Mouse (Mus musculus): ENCODE results near the gene Sfmbt1. TPM values are rescaled to one million over a fixed set of nuclear protein-coding genes. Genes with fewer than 3 reads are reported as not detected.

The Sfmbt1 gene
- total and polyA plus RNA-seq, 2 experiments from 2014 or later = 9.7 to 13.4 TPM

GRCm38 (mm10) chr14:30828635-30829460, 114.2 kb downstream of the Sfmbt1 start:
- Histone ChIP-seq H3K36me3 (ENCODE audit: insufficient read depth, low read length) (no peaks in the 10 kb centered on the region), H3K9ac (replicated peaks; ENCODE audit: low read length) (no peak overlapping the region), H3K4me2 (ENCODE audit: low read depth, low read length) (no peak overlapping the region), H3K27me3 (ENCODE audit: insufficient read depth, low read length) (no peaks in the 10 kb centered on the region), H3K4me1 (ENCODE audit: insufficient read depth, low read length) (peaks cover 3% of the 10 kb centered on the region; the same call in 1 of the 2 replicates), H3K27ac (no peak overlapping the region), H3K9me3 (ENCODE audit: low read length) (no peaks in the 10 kb centered on the region), H3K4me3 (ENCODE audit: low read length) (no peak overlapping the region)
- DNase-seq (ENCODE audit: low spot score) = peak; percentile 18
- 77% methylated on average over 11 of the region's 11 CpGs for WGBS
- no peak for TF ChIP-seq CTCF (IDR thresholded peaks at IDR 0.05; ENCODE audit: low read depth)
- ATAC-seq = no peak

GRCm38 (mm10) chr14:30837416-30837996, 122.9 kb downstream of the Sfmbt1 start:
- Histone ChIP-seq H3K9ac (replicated peaks; ENCODE audit: low read length) (no peak overlapping the region), H3K4me1 (ENCODE audit: insufficient read depth, low read length) (no peaks in the 10 kb centered on the region), H3K27me3 (ENCODE audit: insufficient read depth, low read length) (no peaks in the 10 kb centered on the region), H3K9me3 (ENCODE audit: low read length) (no peaks in the 10 kb centered on the region), H3K4me3 (ENCODE audit: low read length) (no peak overlapping the region), H3K27ac (no peak overlapping the region), H3K36me3 (ENCODE audit: insufficient read depth, low read length) (no peaks in the 10 kb centered on the region), H3K4me2 (ENCODE audit: low read depth, low read length) (no peak overlapping the region)
- ATAC-seq (no peak), DNase-seq (ENCODE audit: low spot score) (no peak)
- no peak for TF ChIP-seq CTCF (IDR thresholded peaks at IDR 0.05; ENCODE audit: low read depth)
- WGBS = 91% methylated on average over 14 of the region's 14 CpGs

- WGBS = 90% methylated on average over 3 of the region's 3 CpGs
- Histone ChIP-seq H3K36me3 (ENCODE audit: insufficient read depth, low read length) (no peaks in the 10 kb centered on the region; the same call in 1 of the 2 replicates), H3K9me3 (ENCODE audit: low read length) (no peaks in the 10 kb centered on the region), H3K9ac (replicated peaks; ENCODE audit: low read length) (no peak overlapping the region), H3K4me1 (ENCODE audit: insufficient read depth, low read length) (no peaks in the 10 kb centered on the region), H3K27ac (no peak overlapping the region), H3K4me2 (ENCODE audit: low read depth, low read length) (no peak overlapping the region), H3K27me3 (ENCODE audit: insufficient read depth, low read length) (no peaks in the 10 kb centered on the region), H3K4me3 (ENCODE audit: low read length) (no peak overlapping the region)
- TF ChIP-seq CTCF (IDR thresholded peaks at IDR 0.05; ENCODE audit: low read depth) = no peak
- no peak for ATAC-seq
- DNase-seq (ENCODE audit: low spot score) = no peak
Measured at GRCm38 (mm10) chr14:30843701-30844100, 129.1 kb downstream of the Sfmbt1 start.

- no peak for ATAC-seq
- H3K4me3 ChIP-seq (ENCODE audit: low read length) = no peak overlapping the region
- H3K4me2 ChIP-seq (ENCODE audit: low read depth, low read length) = no peak overlapping the region
- no peaks in the 10 kb centered on the region for H3K9me3 ChIP-seq (ENCODE audit: low read length)
- TF ChIP-seq CTCF (IDR thresholded peaks at IDR 0.05; ENCODE audit: low read depth) = no peak
- no peak overlapping the region for H3K9ac ChIP-seq (replicated peaks; ENCODE audit: low read length)
- H3K27ac ChIP-seq = no peak overlapping the region
- WGBS = 87% methylated on average over 5 of the region's 5 CpGs
- DNase-seq (ENCODE audit: low spot score) = no peak
- no peaks in the 10 kb centered on the region for H3K36me3 ChIP-seq (ENCODE audit: insufficient read depth, low read length)
- H3K27me3 ChIP-seq (ENCODE audit: insufficient read depth, low read length) = no peaks in the 10 kb centered on the region
- H3K4me1 ChIP-seq (ENCODE audit: insufficient read depth, low read length) = no peaks in the 10 kb centered on the region
Measured at GRCm38 (mm10) chr14:30850504-30850903, 135.9 kb downstream of the Sfmbt1 start.

- no peak for TF ChIP-seq CTCF (IDR thresholded peaks at IDR 0.05; ENCODE audit: low read depth)
- H3K36me3 ChIP-seq (ENCODE audit: insufficient read depth, low read length) = no peaks in the 10 kb centered on the region
- no peaks in the 10 kb centered on the region for H3K9me3 ChIP-seq (ENCODE audit: low read length)
- H3K27me3 ChIP-seq (ENCODE audit: insufficient read depth, low read length) = no peaks in the 10 kb centered on the region
- no peak overlapping the region for H3K27ac ChIP-seq
- 90% methylated on average over 5 of the region's 5 CpGs for WGBS
- no peaks in the 10 kb centered on the region for H3K4me1 ChIP-seq (ENCODE audit: insufficient read depth, low read length)
- DNase-seq (ENCODE audit: low spot score) (no peak), ATAC-seq (no peak)
- H3K4me3 ChIP-seq (ENCODE audit: low read length) = no peak overlapping the region
- no peak overlapping the region for H3K4me2 ChIP-seq (ENCODE audit: low read depth, low read length)
- H3K9ac ChIP-seq (replicated peaks; ENCODE audit: low read length) = no peak overlapping the region
Measured at GRCm38 (mm10) chr14:30852325-30852724, 137.7 kb downstream of the Sfmbt1 start.

- H3K4me2 ChIP-seq (ENCODE audit: low read depth, low read length) = no peak overlapping the region
- no peaks in the 10 kb centered on the region for H3K27me3 ChIP-seq (ENCODE audit: insufficient read depth, low read length)
- no peak overlapping the region for H3K9ac ChIP-seq (replicated peaks; ENCODE audit: low read length)
- ATAC-seq (no peak), DNase-seq (ENCODE audit: low spot score) (no peak)
- TF ChIP-seq CTCF (IDR thresholded peaks at IDR 0.05; ENCODE audit: low read depth) = no peak
- H3K4me1 ChIP-seq (ENCODE audit: insufficient read depth, low read length) = no peaks in the 10 kb centered on the region
- H3K27ac ChIP-seq = no peak overlapping the region
- no peaks in the 10 kb centered on the region for H3K36me3 ChIP-seq (ENCODE audit: insufficient read depth, low read length)
- H3K9me3 ChIP-seq (ENCODE audit: low read length) = no peaks in the 10 kb centered on the region
- 93% methylated on average over 3 of the region's 3 CpGs for WGBS
- no peak overlapping the region for H3K4me3 ChIP-seq (ENCODE audit: low read length)
Measured at GRCm38 (mm10) chr14:30855316-30855715, 140.7 kb downstream of the Sfmbt1 start.
